Mouse (Mus musculus): ENCODE results near the gene Lmntd2.
A peak's percentile ranks its signal among the peaks of the same experiment; 100 is the strongest.

DNA sequence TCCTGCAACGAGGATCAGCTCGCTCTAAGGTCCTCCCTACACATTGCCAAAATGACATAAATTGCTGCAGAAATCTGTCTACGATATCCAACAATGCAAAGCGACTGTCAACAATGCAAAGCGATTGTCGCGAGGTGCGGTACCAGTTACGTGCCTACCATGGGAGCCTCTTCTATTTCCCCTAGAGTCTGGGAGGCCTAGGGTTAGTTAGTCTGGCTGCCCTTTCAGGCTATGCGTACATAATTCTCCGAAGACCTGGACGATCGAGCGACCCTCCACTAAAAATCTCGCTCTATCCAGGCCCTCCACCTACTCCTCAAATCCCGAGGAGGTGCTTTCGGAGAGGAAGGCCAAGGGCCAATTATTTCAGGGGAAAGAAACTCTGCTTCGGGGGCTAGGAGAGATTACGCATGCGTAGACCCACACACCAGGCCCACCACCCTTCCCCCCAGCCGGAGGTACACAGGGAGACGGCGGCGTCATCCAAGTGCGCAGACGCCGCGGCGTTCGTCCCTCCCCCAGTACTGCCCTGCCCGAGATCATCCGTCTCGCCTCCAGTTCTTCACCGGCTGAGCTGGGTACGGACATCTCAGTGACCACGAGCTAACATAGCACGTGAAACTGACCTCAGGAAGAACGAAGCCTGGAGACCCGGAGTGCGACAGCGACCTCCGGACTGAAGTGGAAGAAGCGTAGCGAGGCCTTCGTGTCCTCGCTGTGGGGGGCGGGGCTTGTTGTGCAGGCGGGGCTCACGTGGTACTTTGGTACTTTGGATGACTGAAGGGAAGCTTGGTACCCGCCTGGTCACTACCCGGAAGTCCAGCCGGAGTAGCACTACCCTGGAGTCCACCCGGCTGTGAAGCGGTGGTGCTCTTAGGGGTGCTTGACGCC, 41.5 kb downstream of the Lmntd2 start, which contains the start of gene Rnh1:
- TF ChIP-seq MYOD1 (IDR thresholded peaks at IDR 0.05; ENCODE audit: control insufficient read depth, insufficient read length, low read depth) = no peak
- TF ChIP-seq CTCF (IDR thresholded peaks at IDR 0.05; ENCODE audit: control insufficient read depth, insufficient read depth, insufficient read length) = no peak
- peak; percentile 89 for TF ChIP-seq USF1 (IDR thresholded peaks at IDR 0.05; ENCODE audit: low read depth)
- no peak for TF ChIP-seq MYOG (IDR thresholded peaks at IDR 0.05; ENCODE audit: control insufficient read depth, extremely low read depth, insufficient read length)
- TF ChIP-seq FOSL1 (IDR thresholded peaks at IDR 0.05; ENCODE audit: insufficient read depth, low read length, poor library complexity, severe bottlenecking) = no peak

Measured in C2C12 (cell line).